Mouse (Mus musculus): ENCODE data around the gene Gm34653.

Gene Gm34653

DNA sequence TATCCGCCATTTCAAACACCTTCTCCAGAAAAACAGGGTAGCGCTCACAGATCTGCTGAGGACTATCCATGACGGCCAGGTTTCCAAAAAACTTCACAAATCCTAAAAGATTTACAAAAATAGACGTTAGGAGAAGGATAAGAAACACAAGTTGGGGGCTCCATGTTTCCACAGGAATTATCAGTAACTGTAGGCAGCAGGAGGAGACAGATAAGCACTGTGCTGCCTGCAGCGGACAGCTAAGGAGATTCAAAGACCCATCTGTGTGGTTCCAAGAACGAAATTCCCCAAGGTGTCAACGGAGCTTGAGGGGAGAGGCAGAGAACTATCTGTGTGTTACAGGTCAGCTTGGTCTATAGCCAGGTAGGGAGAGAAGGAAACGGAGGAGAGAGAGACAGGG, 24.9 kb downstream of the Gm34653 start:
- H3K9me3 ChIP-seq (ENCODE audit: low read length) = no peaks in the 10 kb centered on the region
- no peaks in the 10 kb centered on the region for H3K4me1 ChIP-seq (replicated peaks; ENCODE audit: low read depth, low read length)
- H3K27me3 ChIP-seq (ENCODE audit: insufficient read depth, low read length) = no peaks in the 10 kb centered on the region
- TF ChIP-seq CTCF (conservative IDR thresholded peaks at IDR 0.05; ENCODE audit: low read length) = no peak
- TF ChIP-seq NANOG (IDR thresholded peaks at IDR 0.05; ENCODE audit: borderline replicate concordance, low read length) = no peak
- TF ChIP-seq POU5F1 (IDR thresholded peaks at IDR 0.05; ENCODE audit: borderline replicate concordance, low read length) = no peak
- peaks cover 94% of the 10 kb centered on the region for H3K36me3 ChIP-seq (ENCODE audit: insufficient read depth, low read length)
- H3K4me3 ChIP-seq (replicated peaks; ENCODE audit: low read length) = no peak overlapping the region

- H3K4me1 ChIP-seq (replicated peaks; ENCODE audit: low read depth, low read length) = peaks cover 45% of the 10 kb centered on the region
- H3K36me3 ChIP-seq (ENCODE audit: insufficient read depth, low read length) = peaks cover 40% of the 10 kb centered on the region
- TF ChIP-seq POU5F1 (IDR thresholded peaks at IDR 0.05; ENCODE audit: borderline replicate concordance, low read length) (no peak), CTCF (conservative IDR thresholded peaks at IDR 0.05; ENCODE audit: low read length) (no peak), NANOG (IDR thresholded peaks at IDR 0.05; ENCODE audit: borderline replicate concordance, low read length) (no peak)
- peak overlapping the region; percentile 99 for H3K4me3 ChIP-seq (replicated peaks; ENCODE audit: low read length)
- peaks cover 4% of the 10 kb centered on the region; the same call in 1 of the 2 replicates for H3K27me3 ChIP-seq (ENCODE audit: insufficient read depth, low read length)
- no peaks in the 10 kb centered on the region for H3K9me3 ChIP-seq (ENCODE audit: low read length)
Observed at GRCm38 (mm10) chr2:34869680-34870079, 36.9 kb downstream of the Gm34653 start.

DNA sequence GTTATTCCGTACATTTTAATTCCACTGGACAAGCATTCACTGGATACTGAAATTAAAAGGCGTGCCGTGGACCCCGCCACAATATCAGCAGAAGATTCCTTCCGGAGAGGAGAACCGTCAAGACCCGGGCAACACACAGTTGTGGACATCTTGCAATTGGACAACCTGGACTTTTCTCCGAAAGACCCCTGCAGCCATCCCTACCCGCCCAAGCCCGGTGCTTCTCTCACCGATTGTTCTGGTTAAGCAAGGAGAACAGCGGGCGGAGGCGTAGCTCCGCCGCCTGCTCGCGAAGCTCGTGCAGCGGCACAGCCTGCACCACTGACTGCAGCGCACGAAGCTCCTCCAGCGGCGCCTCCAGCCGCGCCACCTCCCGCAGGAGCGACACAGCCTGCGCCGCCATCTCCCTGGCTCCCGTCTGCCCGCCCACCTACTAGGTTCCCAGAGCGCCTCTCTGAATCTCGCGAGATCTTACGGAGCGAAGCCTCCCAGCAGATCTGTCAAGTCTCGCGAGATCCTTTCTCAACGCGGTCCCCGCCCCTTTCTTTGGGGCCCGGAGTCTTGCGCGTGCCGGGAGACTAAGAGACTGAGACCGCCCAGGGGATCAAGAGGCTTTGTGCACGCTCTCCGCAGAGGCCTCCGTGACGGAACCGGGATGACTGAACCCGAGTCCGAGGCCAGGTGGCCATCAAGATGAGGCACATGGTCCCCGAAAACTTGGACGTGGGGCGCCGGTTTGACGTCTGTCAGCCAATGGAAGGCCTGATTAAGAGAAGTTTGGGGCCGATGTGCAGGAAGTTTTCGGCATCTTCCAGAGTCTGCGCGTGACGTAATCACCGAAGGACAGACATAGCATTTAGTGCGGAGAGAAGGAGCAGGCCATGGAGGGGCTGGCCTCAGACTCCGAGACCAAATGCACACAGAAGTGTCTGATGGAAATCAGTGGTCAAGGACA, 38.0 kb downstream of the Gm34653 start:
- H3K9me3 ChIP-seq (ENCODE audit: low read length) = no peaks in the 10 kb centered on the region
- H3K4me3 ChIP-seq (replicated peaks; ENCODE audit: low read length) = peak overlapping the region; percentile 99
- peaks cover 8% of the 10 kb centered on the region for H3K27me3 ChIP-seq (ENCODE audit: insufficient read depth, low read length)
- TF ChIP-seq CTCF (conservative IDR thresholded peaks at IDR 0.05; ENCODE audit: low read length) (no peak), POU5F1 (IDR thresholded peaks at IDR 0.05; ENCODE audit: borderline replicate concordance, low read length) (no peak), NANOG (IDR thresholded peaks at IDR 0.05; ENCODE audit: borderline replicate concordance, low read length) (no peak)
- peaks cover 48% of the 10 kb centered on the region for H3K4me1 ChIP-seq (replicated peaks; ENCODE audit: low read depth, low read length)
- peaks cover 29% of the 10 kb centered on the region for H3K36me3 ChIP-seq (ENCODE audit: insufficient read depth, low read length)

DNA sequence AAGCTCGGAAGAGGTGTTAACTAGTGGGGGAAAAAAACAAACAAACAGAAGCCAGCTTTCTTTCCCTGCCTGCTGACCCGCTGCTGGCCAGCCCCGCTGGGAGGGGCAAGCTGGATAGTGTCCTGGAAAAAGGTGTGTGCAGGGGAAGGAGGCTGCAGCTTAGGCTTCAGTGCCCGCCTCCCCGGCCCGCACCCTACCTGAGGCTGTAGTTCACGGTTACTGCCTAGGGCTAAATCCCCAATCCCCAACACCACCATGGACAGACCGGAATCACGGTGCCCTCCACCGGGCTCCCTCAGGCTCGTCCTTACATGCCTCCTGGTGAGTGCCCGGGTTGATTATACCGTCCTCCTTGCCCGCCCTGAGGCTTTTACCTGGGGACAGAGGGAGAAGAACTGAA, 41.5 kb downstream of the Gm34653 start, which contains the start of gene Cutal:
Gene Cutal (plus strand): TSS at position 126 of the 400 bp plus-strand sequence.
- no peaks in the 10 kb centered on the region for H3K36me3 ChIP-seq (ENCODE audit: insufficient read depth, low read length)
- H3K9me3 ChIP-seq (ENCODE audit: low read length) = no peaks in the 10 kb centered on the region
- H3K4me3 ChIP-seq (replicated peaks; ENCODE audit: low read length) = peak within 1 kb of the TSS; percentile 78
- peaks cover 15% of the 10 kb centered on the region for H3K27me3 ChIP-seq (ENCODE audit: insufficient read depth, low read length)
- peaks cover 42% of the 10 kb centered on the region for H3K4me1 ChIP-seq (replicated peaks; ENCODE audit: low read depth, low read length)
- no peak for TF ChIP-seq NANOG (IDR thresholded peaks at IDR 0.05; ENCODE audit: borderline replicate concordance, low read length)
- no peak for TF ChIP-seq POU5F1 (IDR thresholded peaks at IDR 0.05; ENCODE audit: borderline replicate concordance, low read length)
- TF ChIP-seq CTCF (conservative IDR thresholded peaks at IDR 0.05; ENCODE audit: low read length) = no peak

DNA sequence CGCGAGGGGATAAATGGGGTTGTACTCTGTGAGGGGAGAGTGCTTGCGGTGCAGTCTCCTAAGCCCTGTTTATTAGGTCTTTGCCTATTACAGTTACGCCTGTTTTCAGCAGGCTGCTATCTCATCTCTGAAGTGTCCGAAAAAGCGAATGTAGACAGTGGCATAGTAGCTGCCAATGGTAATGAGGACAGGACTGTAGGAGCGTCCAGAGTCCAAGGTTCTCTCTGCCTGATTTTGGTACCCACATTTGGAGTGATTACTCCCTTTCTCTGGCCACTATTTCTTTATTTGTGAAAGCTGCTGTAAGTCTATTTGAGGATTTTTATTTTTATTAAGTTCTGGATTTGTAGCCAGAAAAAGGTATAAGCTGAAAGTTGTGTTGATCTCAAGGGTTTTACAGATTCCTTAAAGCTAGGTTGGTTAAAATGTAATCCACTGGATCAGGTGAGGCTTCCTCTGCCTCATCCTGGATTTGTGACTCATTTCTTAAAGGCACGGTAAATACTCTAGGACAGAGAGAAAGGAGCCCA, 42.1 kb downstream of the Gm34653 start, which contains the start of gene Psmd5:
Gene Psmd5 (minus strand): TSS at position 153 of the 530 bp plus-strand sequence.
- peaks cover 16% of the 10 kb centered on the region for H3K27me3 ChIP-seq (ENCODE audit: insufficient read depth, low read length)
- no peaks in the 10 kb centered on the region for H3K36me3 ChIP-seq (ENCODE audit: insufficient read depth, low read length)
- TF ChIP-seq CTCF (conservative IDR thresholded peaks at IDR 0.05; ENCODE audit: low read length) (no peak), POU5F1 (IDR thresholded peaks at IDR 0.05; ENCODE audit: borderline replicate concordance, low read length) (no peak), NANOG (IDR thresholded peaks at IDR 0.05; ENCODE audit: borderline replicate concordance, low read length) (no peak)
- H3K4me3 ChIP-seq (replicated peaks; ENCODE audit: low read length) = peak within 1 kb of the TSS; percentile 78
- H3K9me3 ChIP-seq (ENCODE audit: low read length) = no peaks in the 10 kb centered on the region
- H3K4me1 ChIP-seq (replicated peaks; ENCODE audit: low read depth, low read length) = peaks cover 37% of the 10 kb centered on the region

DNA sequence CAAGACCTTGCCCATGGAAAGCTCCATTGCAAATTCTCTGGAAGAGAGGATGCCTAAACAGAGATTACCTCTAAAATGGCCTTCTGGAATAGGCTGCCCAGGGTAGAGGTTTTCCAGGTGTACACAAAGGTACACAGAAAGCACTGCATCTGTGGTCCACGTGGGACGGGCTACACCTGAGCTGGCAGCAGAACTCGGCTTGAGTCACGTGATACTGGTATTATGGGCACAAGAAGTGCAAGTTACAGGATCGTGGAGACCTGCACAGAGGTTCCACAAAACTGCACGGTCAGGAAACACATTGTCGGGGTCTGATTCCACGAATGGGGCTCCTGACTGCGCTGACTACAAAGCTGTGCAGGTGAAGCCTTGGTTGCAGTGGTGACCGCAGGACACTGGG, 47.2 kb downstream of the Gm34653 start:
- TF ChIP-seq NANOG (IDR thresholded peaks at IDR 0.05; ENCODE audit: borderline replicate concordance, low read length) (no peak), CTCF (conservative IDR thresholded peaks at IDR 0.05; ENCODE audit: low read length) (no peak), POU5F1 (IDR thresholded peaks at IDR 0.05; ENCODE audit: borderline replicate concordance, low read length) (no peak)
- Histone ChIP-seq H3K4me3 (replicated peaks; ENCODE audit: low read length) (no peak overlapping the region), H3K27me3 (ENCODE audit: insufficient read depth, low read length) (peaks cover 35% of the 10 kb centered on the region), H3K9me3 (ENCODE audit: low read length) (no peaks in the 10 kb centered on the region), H3K4me1 (replicated peaks; ENCODE audit: low read depth, low read length) (peaks cover 12% of the 10 kb centered on the region), H3K36me3 (ENCODE audit: insufficient read depth, low read length) (no peaks in the 10 kb centered on the region)

DNA sequence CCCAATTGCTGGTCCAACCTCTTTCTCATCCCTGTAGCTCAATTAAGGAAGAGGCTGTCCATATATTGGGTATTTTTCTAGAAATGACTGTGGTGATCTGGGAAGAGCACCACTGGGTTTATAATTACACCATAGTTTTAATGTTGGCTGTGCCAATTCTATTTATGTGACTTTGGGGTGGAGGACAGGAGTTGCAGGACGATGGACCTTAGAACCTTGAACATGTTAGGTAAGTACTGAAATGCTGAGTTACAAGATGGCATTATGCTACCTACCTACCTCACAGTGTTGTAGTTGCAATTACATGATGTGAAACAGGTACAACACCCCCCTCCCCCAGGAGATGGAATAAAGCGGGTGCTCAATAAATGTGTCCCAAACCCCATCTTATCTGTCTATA, 50.0 kb downstream of the Gm34653 start:
- H3K4me1 ChIP-seq (replicated peaks; ENCODE audit: low read depth, low read length) = peaks cover 12% of the 10 kb centered on the region
- no peak for TF ChIP-seq NANOG (IDR thresholded peaks at IDR 0.05; ENCODE audit: borderline replicate concordance, low read length)
- TF ChIP-seq POU5F1 (IDR thresholded peaks at IDR 0.05; ENCODE audit: borderline replicate concordance, low read length) = no peak
- TF ChIP-seq CTCF (conservative IDR thresholded peaks at IDR 0.05; ENCODE audit: low read length) = no peak
- no peaks in the 10 kb centered on the region for H3K9me3 ChIP-seq (ENCODE audit: low read length)
- H3K36me3 ChIP-seq (ENCODE audit: insufficient read depth, low read length) = no peaks in the 10 kb centered on the region
- peaks cover 43% of the 10 kb centered on the region for H3K27me3 ChIP-seq (ENCODE audit: insufficient read depth, low read length)
- H3K4me3 ChIP-seq (replicated peaks; ENCODE audit: low read length) = no peak overlapping the region

DNA sequence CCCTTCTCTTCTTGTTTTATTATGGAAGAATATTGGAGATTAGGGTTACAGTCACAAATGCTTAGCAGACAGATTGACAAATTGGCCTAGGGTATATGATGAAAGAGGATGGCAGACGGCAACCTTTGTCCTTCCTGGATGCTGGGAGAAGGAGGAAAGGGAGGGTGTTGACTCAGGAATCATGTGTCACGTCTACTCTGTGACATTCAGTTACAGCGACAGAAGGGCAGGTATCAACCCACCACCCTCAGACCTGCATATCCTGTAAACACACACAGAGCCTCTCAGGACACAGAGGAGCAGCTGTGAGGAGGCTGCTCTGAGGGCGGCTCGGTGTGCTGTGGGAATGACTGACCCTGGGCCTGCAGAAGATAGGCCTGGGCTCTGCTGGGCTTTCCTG, 50.4 kb downstream of the Gm34653 start:
- H3K4me3 ChIP-seq (replicated peaks; ENCODE audit: low read length) = no peak overlapping the region

More for the DNA sequence above, 50.4 kb downstream of the Gm34653 start:
- Histone ChIP-seq H3K4me1 (replicated peaks; ENCODE audit: low read depth, low read length) (peaks cover 11% of the 10 kb centered on the region), H3K36me3 (ENCODE audit: insufficient read depth, low read length) (no peaks in the 10 kb centered on the region), H3K27me3 (ENCODE audit: insufficient read depth, low read length) (peaks cover 47% of the 10 kb centered on the region), H3K9me3 (ENCODE audit: low read length) (no peaks in the 10 kb centered on the region)
- TF ChIP-seq NANOG (IDR thresholded peaks at IDR 0.05; ENCODE audit: borderline replicate concordance, low read length) = no peak
- no peak for TF ChIP-seq CTCF (conservative IDR thresholded peaks at IDR 0.05; ENCODE audit: low read length)
- no peak for TF ChIP-seq POU5F1 (IDR thresholded peaks at IDR 0.05; ENCODE audit: borderline replicate concordance, low read length)
